Mouse (Mus musculus): ENCODE data around the gene Six6. TPM values are rescaled to one million over a fixed set of nuclear protein-coding genes. Genes with fewer than 3 reads are reported as not detected.

Gene Six6
- polyA plus RNA-seq, 1 experiment from 2014 or later, result 7.9 TPM

- Histone ChIP-seq H3K4me2 (ENCODE audit: low read depth, low read length) (no peak overlapping the region), H3K36me3 (replicated peaks; ENCODE audit: control insufficient read depth, insufficient read depth, low read depth, low read length) (no peaks in the 10 kb centered on the region), H3K9me3 (replicated peaks; ENCODE audit: control insufficient read depth, low read length) (no peaks in the 10 kb centered on the region), H3K27me3 (ENCODE audit: control insufficient read depth, insufficient read depth, low read length) (no peaks in the 10 kb centered on the region), H3K9ac (replicated peaks; ENCODE audit: low read length) (no peak overlapping the region), H3K27ac (replicated peaks; ENCODE audit: low read depth, low read length) (no peak overlapping the region), H3K4me1 (ENCODE audit: control insufficient read depth, insufficient read depth, low read length) (no peaks in the 10 kb centered on the region), H3K4me3 (ENCODE audit: low read depth, low read length) (no peak overlapping the region)
- no peak for DNase-seq (ENCODE audit: low spot score)
- ATAC-seq (replicated peaks; ENCODE audit: insufficient number of reproducible peaks, low FRiP score, low TSS enrichment, low read depth), result no peak
- WGBS, result 88% methylated on average over 8 of the region's 8 CpGs
Observed at GRCm38 (mm10) chr12:72983071-72983857, 43.6 kb downstream of the Six6 start.

Other genes with a start within 250 kb of the Six6 start
- 68.3 and 74.6 TPM in 2 replicates for gene Ppm1a, start 182.4 kb upstream of the Six6 start, polyA plus RNA-seq (2014; fragmentation: Nextera tagmentation; extraction: Ambion mirVana)
- 5.0 and 6.3 TPM in 2 replicates for gene 4930447C04Rik, start 882 bp downstream of the Six6 start, polyA plus RNA-seq (2014; fragmentation: Nextera tagmentation; extraction: Ambion mirVana)
- gene Six1, start 114.0 kb downstream of the Six6 start, polyA plus RNA-seq (2014; fragmentation: Nextera tagmentation; extraction: Ambion mirVana), result 62.4 and 64.4 TPM in 2 replicates
- gene Six4, start 173.6 kb downstream of the Six6 start, polyA plus RNA-seq (2014; fragmentation: Nextera tagmentation; extraction: Ambion mirVana), result 16.9 and 18.1 TPM in 2 replicates
- gene Mnat1, start 183.8 kb downstream of the Six6 start, polyA plus RNA-seq (2014; fragmentation: Nextera tagmentation; extraction: Ambion mirVana), result 53.0 and 53.4 TPM in 2 replicates

Data from embryonic facial prominence, embryonic 11.5 days (tissue).